Mouse (Mus musculus): Measurements from ENCODE around the gene Zfp266. TPM values are rescaled to one million over a fixed set of nuclear protein-coding genes. Genes with fewer than 3 reads are reported as not detected.

Gene Zfp266
- polyA plus RNA-seq, 1 experiment from 2014 or later = 50.7 TPM

- no peaks in the 10 kb centered on the region for H3K27me3 ChIP-seq (ENCODE audit: control insufficient read depth, insufficient read depth, low read length)
- no peak overlapping the region for H3K4me3 ChIP-seq (ENCODE audit: low read depth, low read length)
- H3K27ac ChIP-seq (ENCODE audit: low read depth, low read length) = no peak overlapping the region
- no peak overlapping the region for H3K9ac ChIP-seq (ENCODE audit: low read depth, low read length)
- no peak for ATAC-seq (replicated peaks; ENCODE audit: insufficient number of reproducible peaks, low FRiP score, low TSS enrichment)
- no peak overlapping the region for H3K4me2 ChIP-seq
- peaks cover 8% of the 10 kb centered on the region for H3K36me3 ChIP-seq (ENCODE audit: control insufficient read depth, insufficient read depth, low read length)
- no peaks in the 10 kb centered on the region for H3K4me1 ChIP-seq (ENCODE audit: control insufficient read depth, insufficient read depth, low read length)
- 92% methylated on average over 5 of the region's 5 CpGs for WGBS (ENCODE audit: insufficient replicate concordance)
- H3K9me3 ChIP-seq (replicated peaks; ENCODE audit: control insufficient read depth, low read length) = no peaks in the 10 kb centered on the region
Observed at GRCm38 (mm10) chr9:20479396-20479795, 41.8 kb downstream of the Zfp266 start.

GRCm38 (mm10) chr9:20476632-20477031 is 44.6 kb downstream of the Zfp266 start:
- no peak for ATAC-seq (replicated peaks; ENCODE audit: insufficient number of reproducible peaks, low FRiP score, low TSS enrichment)
- Histone ChIP-seq H3K9me3 (replicated peaks; ENCODE audit: control insufficient read depth, low read length) (no peaks in the 10 kb centered on the region), H3K36me3 (ENCODE audit: control insufficient read depth, insufficient read depth, low read length) (peaks cover 29% of the 10 kb centered on the region), H3K27ac (ENCODE audit: low read depth, low read length) (no peak overlapping the region), H3K27me3 (ENCODE audit: control insufficient read depth, insufficient read depth, low read length) (no peaks in the 10 kb centered on the region), H3K9ac (ENCODE audit: low read depth, low read length) (no peak overlapping the region), H3K4me3 (ENCODE audit: low read depth, low read length) (no peak overlapping the region), H3K4me1 (ENCODE audit: control insufficient read depth, insufficient read depth, low read length) (no peaks in the 10 kb centered on the region), H3K4me2 (no peak overlapping the region)
- WGBS (ENCODE audit: insufficient replicate concordance) = 85% methylated on average over 1 of the region's 1 CpGs

- H3K27me3 ChIP-seq (ENCODE audit: control insufficient read depth, insufficient read depth, low read length) = peaks cover 3% of the 10 kb centered on the region; the same call in 1 of the 2 replicates
- no peak overlapping the region for H3K27ac ChIP-seq (ENCODE audit: low read depth, low read length)
- H3K4me3 ChIP-seq (ENCODE audit: low read depth, low read length) = no peak overlapping the region
- ATAC-seq (replicated peaks; ENCODE audit: insufficient number of reproducible peaks, low FRiP score, low TSS enrichment) = no peak
- H3K4me2 ChIP-seq = no peak overlapping the region
- H3K36me3 ChIP-seq (ENCODE audit: control insufficient read depth, insufficient read depth, low read length) = peaks cover 32% of the 10 kb centered on the region
- no peak overlapping the region for H3K9ac ChIP-seq (ENCODE audit: low read depth, low read length)
- 54% methylated on average over 7 of the region's 7 CpGs for WGBS (ENCODE audit: insufficient replicate concordance)
- H3K9me3 ChIP-seq (replicated peaks; ENCODE audit: control insufficient read depth, low read length) = peaks cover 16% of the 10 kb centered on the region
- H3K4me1 ChIP-seq (ENCODE audit: control insufficient read depth, insufficient read depth, low read length) = no peaks in the 10 kb centered on the region
Observed at GRCm38 (mm10) chr9:20466761-20467442, 54.3 kb downstream of the Zfp266 start.

- H3K4me1 ChIP-seq (ENCODE audit: control insufficient read depth, insufficient read depth, low read length) = peaks cover 4% of the 10 kb centered on the region; the same call in 1 of the 2 replicates
- peaks cover 6% of the 10 kb centered on the region for H3K36me3 ChIP-seq (ENCODE audit: control insufficient read depth, insufficient read depth, low read length)
- WGBS (ENCODE audit: insufficient replicate concordance) = under 1% methylated on average over 48 of the region's 48 CpGs
- H3K9ac ChIP-seq (ENCODE audit: low read depth, low read length) = peak within 1 kb of the TSS; percentile 95
- no peaks in the 10 kb centered on the region for H3K9me3 ChIP-seq (replicated peaks; ENCODE audit: control insufficient read depth, low read length)
- peaks cover 3% of the 10 kb centered on the region; the same call in 1 of the 2 replicates for H3K27me3 ChIP-seq (ENCODE audit: control insufficient read depth, insufficient read depth, low read length)
- peak within 1 kb of the TSS; percentile 89 for H3K4me2 ChIP-seq
- ATAC-seq (replicated peaks; ENCODE audit: insufficient number of reproducible peaks, low FRiP score, low TSS enrichment) = peak; percentile 83
- peak within 1 kb of the TSS; percentile 84 for H3K4me3 ChIP-seq (ENCODE audit: low read depth, low read length)
- H3K27ac ChIP-seq (ENCODE audit: low read depth, low read length) = peak within 1 kb of the TSS; percentile 90
Observed at GRCm38 (mm10) chr9:20459377-20460317, 61.6 kb downstream of the Zfp266 start, which contains the start of gene Zfp26. TSS of gene Zfp26 (minus strand) at chr9:20460162.

- H3K27ac ChIP-seq (ENCODE audit: low read depth, low read length) = no peak overlapping the region
- WGBS (ENCODE audit: insufficient replicate concordance) = 84% methylated on average over 4 of the region's 4 CpGs
- H3K36me3 ChIP-seq (ENCODE audit: control insufficient read depth, insufficient read depth, low read length) = peaks cover 14% of the 10 kb centered on the region
- ATAC-seq (replicated peaks; ENCODE audit: insufficient number of reproducible peaks, low FRiP score, low TSS enrichment) = no peak
- no peaks in the 10 kb centered on the region for H3K9me3 ChIP-seq (replicated peaks; ENCODE audit: control insufficient read depth, low read length)
- H3K4me1 ChIP-seq (ENCODE audit: control insufficient read depth, insufficient read depth, low read length) = no peaks in the 10 kb centered on the region
- H3K4me3 ChIP-seq (ENCODE audit: low read depth, low read length) = no peak overlapping the region
- H3K27me3 ChIP-seq (ENCODE audit: control insufficient read depth, insufficient read depth, low read length) = no peaks in the 10 kb centered on the region
- H3K9ac ChIP-seq (ENCODE audit: low read depth, low read length) = no peak overlapping the region
- H3K4me2 ChIP-seq = no peak overlapping the region
Observed at GRCm38 (mm10) chr9:20453647-20454046, 67.6 kb downstream of the Zfp266 start.

- no peak overlapping the region for H3K4me2 ChIP-seq
- no peaks in the 10 kb centered on the region for H3K27me3 ChIP-seq (ENCODE audit: control insufficient read depth, insufficient read depth, low read length)
- no peak overlapping the region for H3K9ac ChIP-seq (ENCODE audit: low read depth, low read length)
- WGBS (ENCODE audit: insufficient replicate concordance) = 97% methylated on average over 1 of the region's 1 CpGs
- peaks cover 20% of the 10 kb centered on the region for H3K36me3 ChIP-seq (ENCODE audit: control insufficient read depth, insufficient read depth, low read length)
- H3K4me3 ChIP-seq (ENCODE audit: low read depth, low read length) = no peak overlapping the region
- H3K4me1 ChIP-seq (ENCODE audit: control insufficient read depth, insufficient read depth, low read length) = no peaks in the 10 kb centered on the region
- no peaks in the 10 kb centered on the region for H3K9me3 ChIP-seq (replicated peaks; ENCODE audit: control insufficient read depth, low read length)
- no peak overlapping the region for H3K27ac ChIP-seq (ENCODE audit: low read depth, low read length)
- no peak for ATAC-seq (replicated peaks; ENCODE audit: insufficient number of reproducible peaks, low FRiP score, low TSS enrichment)
Observed at GRCm38 (mm10) chr9:20451493-20451892, 69.7 kb downstream of the Zfp266 start.

Other genes with a start within 250 kb of the Zfp266 start
- gene Olfr39, start 239.1 kb downstream of the Zfp266 start, polyA plus RNA-seq (2014; fragmentation: Nextera tagmentation; extraction: Ambion mirVana) = not detected in 2 replicates
- not detected in 2 replicates for gene Olfr873, start 222.9 kb downstream of the Zfp266 start, polyA plus RNA-seq (2014; fragmentation: Nextera tagmentation; extraction: Ambion mirVana)
- 0.10 TPM in 1 of 2 replicates, not detected in the other for gene Olfr18, start 185.3 kb downstream of the Zfp266 start, polyA plus RNA-seq (2014; fragmentation: Nextera tagmentation; extraction: Ambion mirVana)
- gene Zfp560, start 136.2 kb downstream of the Zfp266 start, polyA plus RNA-seq (2014; fragmentation: Nextera tagmentation; extraction: Ambion mirVana) = 26.0 and 27.0 TPM in 2 replicates
- gene Zfp26, start 61.3 kb downstream of the Zfp266 start, polyA plus RNA-seq (2014; fragmentation: Nextera tagmentation; extraction: Ambion mirVana) = 14.1 and 16.4 TPM in 2 replicates
- gene Zfp426, start 28.7 kb downstream of the Zfp266 start, polyA plus RNA-seq (2014; fragmentation: Nextera tagmentation; extraction: Ambion mirVana) = 16.4 and 17.1 TPM in 2 replicates
- 9.0 and 9.8 TPM in 2 replicates for gene Zfp846, start 59.9 kb upstream of the Zfp266 start, polyA plus RNA-seq (2014; fragmentation: Nextera tagmentation; extraction: Ambion mirVana)
- gene Ubl5, start 121.5 kb upstream of the Zfp266 start, polyA plus RNA-seq (2014; fragmentation: Nextera tagmentation; extraction: Ambion mirVana) = 330 and 338 TPM in 2 replicates
- gene Fbxl12, start 123.3 kb upstream of the Zfp266 start, polyA plus RNA-seq (2014; fragmentation: Nextera tagmentation; extraction: Ambion mirVana) = 12.5 and 13.5 TPM in 2 replicates
- 53.1 and 54.6 TPM in 2 replicates for gene Pin1, start 130.7 kb upstream of the Zfp266 start, polyA plus RNA-seq (2014; fragmentation: Nextera tagmentation; extraction: Ambion mirVana)
- gene Olfm2, start 224.9 kb upstream of the Zfp266 start, polyA plus RNA-seq (2014; fragmentation: Nextera tagmentation; extraction: Ambion mirVana) = 1.4 and 2.3 TPM in 2 replicates

All from heart, embryonic 11.5 days (tissue).